Mouse (Mus musculus): Measurements from ENCODE around the gene Smoc2.

GRCm38 (mm10) chr17:14309884-14310283 is 30.6 kb downstream of the Smoc2 start:
- TF ChIP-seq ZNF384 (IDR thresholded peaks at IDR 0.05; ENCODE audit: low read depth, low read length) = no peak
- no peak for TF ChIP-seq POLR2A (IDR thresholded peaks at IDR 0.05; ENCODE audit: control insufficient read depth in 1 of 2, insufficient read depth in 1 of 2, low read depth in 1 of 2, low read length in 2 of 2, poor library complexity in 1 of 2)
- TF ChIP-seq CTCF (IDR thresholded peaks at IDR 0.05 in 2 of 3, conservative IDR thresholded peaks at IDR 0.05 in 1 of 3; ENCODE audit: control insufficient read depth in 1 of 3, insufficient read depth in 1 of 3, low read depth in 2 of 3, low read length in 3 of 3, poor library complexity in 1 of 3, severe bottlenecking in 1 of 3) = no peak
- no peak for TF ChIP-seq EP300 (IDR thresholded peaks at IDR 0.05; ENCODE audit: low read depth in 1 of 2, low read length in 2 of 2)
- TF ChIP-seq BHLHE40 (IDR thresholded peaks at IDR 0.05; ENCODE audit: borderline replicate concordance, low read depth, low read length) = no peak
- no peak for TF ChIP-seq USF2 (IDR thresholded peaks at IDR 0.05; ENCODE audit: borderline replicate concordance in 1 of 2, insufficient read depth in 1 of 2, low read depth in 1 of 2, low read length in 2 of 2)
- no peak for TF ChIP-seq MAX (IDR thresholded peaks at IDR 0.05; ENCODE audit: low read length)
- no peak for TF ChIP-seq UBTF (IDR thresholded peaks at IDR 0.05; ENCODE audit: borderline replicate concordance, insufficient read depth, low read depth, low read length)
- TF ChIP-seq ZC3H11A (IDR thresholded peaks at IDR 0.05; ENCODE audit: low read depth, low read length) = no peak
- no peak for TF ChIP-seq MAFK (IDR thresholded peaks at IDR 0.05; ENCODE audit: borderline replicate concordance, low read depth, low read length)
- no peak for TF ChIP-seq NELFE (IDR thresholded peaks at IDR 0.05; ENCODE audit: low read depth, low read length)
- TF ChIP-seq GATA1 (IDR thresholded peaks at IDR 0.05; ENCODE audit: low read depth, low read length) = no peak
- no peak for TF ChIP-seq POLR2AphosphoS5 (IDR thresholded peaks at IDR 0.05; ENCODE audit: borderline replicate concordance, low read depth, low read length)

Data from MEL (cell line).